Mouse (Mus musculus) cerebellum, postnatal 10 days (tissue): ENCODE results near the gene Ttll11.

ENCODE experiments used
- DNase-seq, 2 experiments: peaks; one replicate each; pipeline ENCODE4 v3.0.0; 2021; ENCODE audit warnings: mixed read lengths in 2 of 2

The Ttll11 gene

DNA sequence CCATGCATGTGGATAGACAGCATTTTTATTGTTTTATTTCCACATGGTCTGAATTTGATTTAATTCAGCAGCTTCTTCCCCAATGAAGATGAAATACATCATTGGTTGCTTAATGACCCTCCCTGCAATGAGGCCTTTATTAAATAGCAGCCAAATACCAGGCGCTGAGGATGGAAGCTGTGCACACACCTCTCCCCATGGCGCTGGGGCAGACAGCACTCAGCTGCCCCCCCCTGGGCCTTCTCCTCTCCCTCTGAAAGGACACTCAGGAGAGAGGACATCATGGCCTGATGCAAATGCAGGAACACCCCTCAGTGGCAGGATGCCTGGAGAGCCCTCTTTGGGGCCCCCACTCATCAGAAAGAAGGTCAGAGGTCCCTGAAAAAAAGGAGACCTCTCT, 16.4 kb downstream of the Ttll11 start:
- no peak for DNase-seq

DNA sequence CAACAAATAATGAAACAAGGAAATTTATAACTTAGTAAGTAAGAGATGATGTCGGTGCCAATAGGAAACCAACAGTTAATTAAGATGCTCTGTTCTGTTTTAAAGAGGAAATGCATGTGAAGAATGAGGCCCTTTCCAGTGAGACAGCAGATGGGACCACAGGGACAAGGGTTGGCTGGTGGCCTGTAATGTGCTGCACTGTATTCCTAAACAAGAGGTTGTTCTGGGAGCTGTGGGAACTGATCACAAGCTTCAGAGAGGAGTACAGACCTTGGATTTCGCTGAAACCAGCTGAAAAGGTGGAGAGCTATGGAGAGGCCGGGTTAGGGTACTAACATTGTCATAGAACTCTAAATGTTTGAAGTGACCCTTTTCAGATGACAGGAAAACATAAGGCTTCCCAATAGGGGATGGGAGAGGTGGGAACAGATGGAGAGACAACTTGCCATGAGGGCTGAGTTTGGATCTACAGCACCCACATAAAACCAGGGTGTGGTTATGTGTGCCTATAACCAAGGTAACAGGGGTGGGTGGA, 18.1 kb downstream of the Ttll11 start:
- peak in 1 of 2 experiments; percentile 36 for DNase-seq

DNA sequence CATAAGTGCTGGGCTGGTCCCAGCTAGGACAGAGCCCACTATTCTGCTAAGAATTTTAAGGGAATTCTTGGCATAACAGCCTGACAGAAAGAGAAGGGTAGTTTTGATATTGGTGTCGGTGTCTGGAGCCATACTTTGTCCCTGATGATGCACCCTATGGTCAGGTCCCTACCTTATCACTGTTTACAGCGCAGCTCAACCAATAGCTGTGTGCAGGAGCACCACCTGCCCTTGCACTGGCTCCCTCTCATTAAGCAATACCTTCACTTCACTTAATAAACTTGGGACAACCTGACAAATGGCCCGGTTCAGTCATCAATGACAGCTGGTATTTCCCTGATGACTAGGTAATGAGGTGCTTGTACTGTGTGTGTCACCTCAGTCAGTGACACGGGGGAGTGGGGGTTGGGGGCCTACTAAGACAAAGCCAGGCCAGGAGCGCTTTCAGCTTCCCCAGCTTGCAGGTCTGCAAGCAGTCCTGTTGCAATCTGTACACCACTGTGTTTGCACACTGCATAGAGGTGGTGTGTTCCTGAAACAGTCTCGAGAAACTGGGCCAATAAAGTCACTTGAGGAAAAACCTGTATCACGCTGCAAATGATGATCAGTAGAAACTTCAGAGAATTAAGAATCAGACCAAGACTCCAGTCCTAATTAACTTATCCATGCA, 22.1 kb downstream of the Ttll11 start:
- no peak for DNase-seq

DNA sequence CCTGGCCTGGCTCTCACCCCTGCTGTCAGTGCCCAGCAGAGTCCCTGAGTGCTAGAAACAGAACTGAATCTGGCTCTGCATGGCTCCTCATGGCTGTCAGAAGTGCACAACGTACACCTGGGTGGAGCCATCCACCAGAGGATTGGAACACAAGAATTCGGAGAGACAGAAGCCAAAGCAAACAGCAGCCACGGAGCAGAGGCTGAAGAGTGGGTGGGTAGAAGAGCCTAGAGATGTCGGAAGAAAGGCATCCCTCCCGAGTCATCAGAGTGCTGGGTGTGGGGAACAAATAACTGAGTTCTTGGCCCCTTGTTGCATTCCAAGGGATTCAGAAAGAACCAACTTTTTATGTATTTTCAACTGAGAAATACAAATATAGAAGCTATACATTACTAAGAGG, 24.5 kb downstream of the Ttll11 start:
- no peak for DNase-seq

DNA sequence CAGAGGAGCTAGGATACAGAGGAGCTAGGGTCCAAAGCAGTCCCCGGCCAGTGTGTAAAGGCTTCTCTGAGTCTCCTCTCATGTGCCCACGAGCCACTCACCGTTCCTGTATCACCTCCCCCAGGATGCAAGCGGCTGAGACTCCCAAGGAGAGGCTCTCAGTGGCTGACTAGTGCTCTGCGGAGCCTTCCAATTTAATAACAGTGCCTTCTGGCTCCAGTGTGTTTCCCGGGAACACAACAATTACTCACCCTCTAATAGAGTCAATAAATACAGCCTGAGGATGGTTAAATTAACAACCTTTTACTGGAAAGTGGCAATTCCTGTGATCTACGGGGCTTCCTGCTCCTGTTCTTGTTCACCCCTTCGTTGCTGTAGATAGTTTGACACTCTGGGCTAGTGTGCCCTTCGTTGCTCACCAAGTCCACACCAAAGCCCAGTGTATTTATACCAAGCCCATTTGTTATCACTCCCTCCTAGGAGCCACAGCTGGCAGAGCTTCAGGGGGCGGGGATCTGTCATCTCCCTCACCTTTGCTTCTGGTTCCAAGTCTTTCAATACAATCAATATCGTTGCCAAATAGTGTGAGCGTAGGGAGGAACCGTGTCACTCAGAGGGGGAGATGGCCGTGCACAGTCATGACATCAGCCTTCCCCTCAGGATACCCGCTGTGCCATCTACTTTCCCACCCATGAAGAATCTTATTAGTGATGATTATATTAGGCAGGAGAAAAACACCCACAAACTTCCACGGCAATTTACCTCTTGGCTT, 27.3 kb downstream of the Ttll11 start:
- DNase-seq = no peak

DNA sequence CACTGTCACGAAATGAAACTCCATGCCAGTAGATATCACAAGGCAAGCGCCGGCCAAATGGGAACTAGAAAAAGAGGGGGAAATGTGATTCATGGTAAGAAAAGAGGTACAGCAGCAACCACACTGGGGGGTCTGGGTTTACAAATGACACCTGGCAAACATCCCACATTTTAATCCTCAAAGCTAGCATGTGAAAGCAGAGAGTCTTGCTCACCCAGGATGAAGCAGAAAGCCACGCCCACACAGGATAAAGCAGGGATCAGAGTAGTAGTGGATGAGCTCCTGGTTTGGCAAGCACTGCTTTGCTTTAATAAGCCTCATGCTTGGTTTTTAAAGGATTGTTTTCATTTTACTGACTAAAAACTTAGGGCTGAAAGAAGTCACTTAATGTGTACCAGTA, 34.8 kb downstream of the Ttll11 start:
- no peak for DNase-seq

DNA sequence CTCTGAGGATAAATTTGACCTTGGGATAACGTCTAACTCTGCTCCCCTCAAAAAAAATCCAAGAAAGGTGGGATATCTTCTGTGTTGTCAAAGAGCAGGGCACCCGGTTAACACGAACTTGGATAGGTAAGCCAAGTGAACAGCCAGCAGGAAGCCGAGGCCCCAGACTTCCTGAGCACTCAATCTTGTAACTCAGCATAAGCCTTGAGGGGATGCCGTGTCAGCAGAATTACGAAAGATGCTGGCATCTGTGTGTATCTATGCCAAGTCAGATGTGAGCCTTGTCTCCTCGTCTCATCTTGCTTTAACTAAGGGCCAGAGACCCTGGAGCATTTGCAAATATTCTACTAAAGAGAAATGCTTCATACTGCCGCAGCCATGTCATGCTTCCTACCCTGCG, 36.8 kb downstream of the Ttll11 start:
- no peak for DNase-seq

DNA sequence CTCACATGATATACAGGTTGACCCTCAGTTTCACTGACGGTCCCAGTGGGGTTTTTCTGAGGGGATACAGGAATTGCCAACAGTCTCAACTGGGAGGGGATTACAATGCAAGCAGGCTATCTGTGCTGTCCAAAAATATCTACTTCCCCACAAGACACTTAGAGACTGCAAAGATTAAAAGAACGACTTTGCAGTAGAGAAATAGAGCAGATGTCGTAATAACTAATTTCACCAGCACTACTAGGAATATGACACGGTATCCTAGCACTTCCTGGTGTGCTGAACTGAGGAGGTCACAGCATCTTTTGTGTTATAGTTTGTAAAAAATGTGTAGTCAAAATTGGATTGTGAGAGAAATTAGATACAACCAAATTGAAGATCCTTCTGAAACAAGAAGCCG, 44.7 kb downstream of the Ttll11 start:
- no peak for DNase-seq

DNA sequence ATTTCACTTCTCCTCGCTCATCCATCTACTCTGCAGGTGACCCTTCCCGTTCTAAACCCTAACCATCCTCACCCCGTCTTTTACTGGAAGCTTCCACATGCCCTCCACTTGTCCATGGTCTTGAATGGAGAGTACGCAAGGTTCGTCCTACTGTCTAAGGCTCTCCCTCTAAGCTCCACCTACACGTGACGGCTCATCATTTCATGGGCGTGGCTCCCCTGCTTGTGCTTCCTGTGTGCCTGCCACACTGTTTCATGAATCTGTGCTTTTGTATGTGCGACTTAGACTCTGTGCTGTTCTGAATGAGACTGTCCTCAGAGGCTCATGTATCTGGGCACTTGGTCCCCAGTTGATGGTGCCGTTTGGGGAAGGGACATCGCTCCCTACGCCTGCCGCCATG, 46.6 kb downstream of the Ttll11 start:
- no peak for DNase-seq

DNA sequence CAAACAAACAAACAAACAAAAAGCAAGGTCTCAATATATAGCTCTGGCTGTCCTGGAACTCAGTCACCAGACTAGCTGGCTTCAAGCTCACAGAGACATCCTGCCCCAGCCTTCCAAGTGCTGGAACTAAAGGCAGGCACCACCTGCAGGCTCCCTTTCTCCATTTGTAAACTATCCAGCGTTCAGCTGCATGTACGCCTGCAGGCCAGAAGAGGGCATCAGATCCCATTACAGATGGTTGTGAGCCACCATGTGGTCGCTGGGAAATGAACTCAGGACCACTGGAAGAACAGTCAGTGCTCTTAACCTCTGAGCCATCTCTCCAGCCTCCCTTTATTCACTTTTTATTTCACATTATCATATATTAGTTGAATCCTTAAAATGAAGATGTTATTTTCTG, 48.1 kb downstream of the Ttll11 start:
- DNase-seq = peak; percentile 22 to 28

DNA sequence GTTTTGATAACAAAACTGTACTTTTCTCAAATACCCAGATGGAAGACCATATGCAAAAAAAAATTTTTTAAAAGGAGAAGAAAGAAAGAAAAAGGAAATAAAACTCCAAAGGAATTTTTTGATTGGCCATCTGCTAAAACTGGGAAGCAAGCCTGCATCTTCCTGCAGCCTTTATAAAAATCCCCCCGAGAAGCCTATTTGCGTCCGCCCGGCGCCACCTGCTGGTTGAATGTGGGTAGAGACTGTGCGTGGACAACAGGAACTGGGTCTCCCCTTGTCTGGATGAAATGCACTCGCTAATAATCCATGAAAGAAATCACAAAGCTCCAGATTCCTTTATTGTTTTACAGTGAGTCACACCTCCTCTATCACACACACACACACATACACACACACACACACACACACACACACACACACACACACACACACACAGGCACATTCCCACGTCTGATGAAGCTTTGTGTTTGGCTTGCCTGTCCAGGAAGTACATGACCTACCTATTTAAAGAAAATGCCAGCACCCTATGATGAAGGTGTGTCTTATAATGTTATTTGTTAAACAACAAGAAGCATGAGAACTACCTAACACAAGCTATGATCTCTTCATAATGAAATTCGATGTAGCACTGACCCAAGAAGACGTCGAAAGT, 49.1 kb downstream of the Ttll11 start:
- peak; percentile 95 to 97 for DNase-seq

DNA sequence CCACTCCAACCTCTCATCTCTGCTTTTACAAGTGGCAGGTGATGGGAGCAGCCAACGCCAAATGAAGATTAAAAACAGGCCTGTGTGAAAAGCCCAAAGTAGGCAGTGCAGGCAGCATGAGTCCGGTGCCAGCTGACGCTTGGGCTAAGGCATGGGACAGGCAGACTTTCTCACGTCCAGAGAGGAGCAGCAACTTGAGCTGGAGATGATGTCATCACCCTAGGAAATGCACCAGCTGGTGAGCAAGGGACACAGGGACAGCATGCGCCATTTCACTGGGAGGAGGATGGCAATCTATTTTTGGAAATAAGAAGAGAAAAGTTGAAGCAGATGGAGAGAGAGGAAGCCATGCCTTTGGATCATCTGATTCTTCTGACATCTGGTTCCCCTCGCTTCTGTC, 51.6 kb downstream of the Ttll11 start:
- DNase-seq = peak; percentile 40 to 58

DNA sequence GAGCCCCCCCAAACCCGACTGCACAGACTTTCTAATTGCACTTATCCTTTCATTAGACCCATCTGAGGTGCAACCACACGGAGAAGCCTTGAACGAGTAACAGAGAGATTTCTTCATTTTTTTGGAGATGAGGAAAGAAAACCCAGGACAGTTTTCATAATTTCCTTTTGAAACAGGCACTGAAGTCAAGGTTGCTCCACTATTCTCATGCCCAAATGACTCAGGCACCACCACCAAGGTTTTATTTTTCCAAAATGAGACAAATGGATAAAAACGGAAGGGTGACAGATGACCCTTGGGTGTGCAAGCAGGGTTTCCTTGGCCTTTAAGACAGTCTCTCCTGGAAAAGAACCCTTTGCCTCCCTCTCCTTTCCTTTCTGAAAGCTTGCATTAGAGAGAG, 54.8 kb downstream of the Ttll11 start:
- no peak for DNase-seq

DNA sequence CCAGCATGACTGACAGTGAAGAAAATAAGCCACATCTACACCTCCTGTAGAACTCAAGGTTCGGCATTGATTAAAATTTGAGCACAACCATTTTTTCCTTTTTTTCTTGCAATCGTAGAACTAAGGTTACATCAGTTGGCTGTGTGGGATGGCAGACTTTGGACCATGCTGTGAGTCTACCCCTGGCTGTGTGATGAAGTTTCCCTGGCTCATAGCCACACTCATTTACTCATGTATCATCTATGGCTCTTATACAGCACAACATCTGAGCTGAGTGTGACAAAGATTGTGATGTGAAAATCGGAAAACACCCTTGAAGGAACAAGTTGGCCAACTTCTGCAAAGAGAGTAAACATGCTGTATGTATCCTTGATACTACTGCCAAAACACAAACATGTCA, 56.8 kb downstream of the Ttll11 start:
- DNase-seq = no peak

DNA sequence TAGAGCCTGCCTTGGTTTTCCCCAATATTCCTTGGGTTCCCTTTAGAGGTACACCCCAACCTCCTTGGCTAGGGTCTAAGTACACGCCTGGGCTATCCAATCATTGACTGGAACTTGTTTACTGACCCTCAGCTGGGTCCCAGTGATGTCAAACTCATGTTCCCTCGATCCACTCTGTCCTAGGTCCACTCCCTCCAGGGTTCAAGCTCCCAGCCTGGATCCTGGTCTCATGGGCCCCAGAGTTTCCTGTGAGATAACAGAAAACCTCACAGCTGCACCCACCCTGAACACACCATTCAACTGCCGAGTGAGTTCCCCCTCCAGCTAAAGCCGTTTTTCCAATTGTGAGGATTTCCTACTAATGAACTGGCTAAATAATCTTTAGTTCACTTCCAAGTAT, 67.6 kb downstream of the Ttll11 start:
- no peak for DNase-seq

DNA sequence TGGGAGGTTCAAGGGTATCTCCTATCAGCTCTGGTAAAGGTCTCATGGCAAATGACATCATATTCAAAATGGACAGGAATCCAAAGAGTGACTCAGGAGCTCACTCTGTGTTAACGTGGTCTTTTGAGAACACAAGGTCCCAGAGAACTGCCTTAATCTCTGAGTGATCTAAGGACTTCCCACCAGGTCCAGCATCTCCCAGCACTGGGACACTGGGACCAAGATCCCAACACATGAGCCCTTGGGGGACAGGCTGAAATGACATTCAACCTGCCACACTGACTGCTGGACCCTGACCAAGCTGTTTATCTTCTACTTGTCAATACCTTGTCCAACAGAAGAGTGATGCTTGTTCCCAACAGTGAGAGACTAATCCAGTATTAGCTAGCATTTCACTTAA, 68.0 kb downstream of the Ttll11 start:
- no peak for DNase-seq

DNA sequence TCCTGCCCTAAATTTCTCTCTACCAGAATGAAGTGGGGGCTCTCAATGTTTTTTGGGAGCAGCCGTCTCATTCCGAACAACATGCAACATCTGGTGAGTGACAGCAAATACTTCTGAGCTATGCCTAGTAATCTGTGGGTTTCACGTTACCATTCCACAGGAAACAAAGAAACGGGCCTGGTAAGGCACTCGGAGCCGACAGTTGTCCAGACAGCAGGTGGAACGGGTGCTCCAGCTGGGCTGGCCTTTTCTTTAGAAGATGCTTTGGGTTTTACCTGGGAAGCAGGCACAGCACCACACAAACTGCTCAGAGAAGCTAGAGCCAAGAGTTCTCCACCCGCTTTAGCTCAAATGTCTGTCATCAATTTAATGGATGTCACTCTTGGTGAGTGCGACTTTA, 69.0 kb downstream of the Ttll11 start:
- DNase-seq = no peak

DNA sequence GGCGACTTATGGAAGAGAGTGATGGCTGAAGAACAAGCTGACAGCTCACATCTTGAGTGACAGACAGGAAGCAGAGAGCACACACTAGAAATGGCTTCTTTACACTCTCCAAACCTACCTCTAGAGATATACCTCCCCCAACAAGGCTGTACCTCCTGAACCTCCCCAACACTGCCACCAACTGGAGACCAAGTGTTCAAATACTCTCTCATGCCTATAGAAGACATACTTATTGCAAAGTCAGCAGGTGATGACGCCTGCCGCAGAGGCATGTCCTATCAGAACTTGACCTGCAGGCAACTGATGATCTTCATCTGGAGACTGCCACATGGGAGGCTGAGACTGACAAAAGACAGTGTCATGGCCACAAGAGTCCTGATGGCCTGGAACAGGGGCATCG, 70.4 kb downstream of the Ttll11 start:
- no peak for DNase-seq

DNA sequence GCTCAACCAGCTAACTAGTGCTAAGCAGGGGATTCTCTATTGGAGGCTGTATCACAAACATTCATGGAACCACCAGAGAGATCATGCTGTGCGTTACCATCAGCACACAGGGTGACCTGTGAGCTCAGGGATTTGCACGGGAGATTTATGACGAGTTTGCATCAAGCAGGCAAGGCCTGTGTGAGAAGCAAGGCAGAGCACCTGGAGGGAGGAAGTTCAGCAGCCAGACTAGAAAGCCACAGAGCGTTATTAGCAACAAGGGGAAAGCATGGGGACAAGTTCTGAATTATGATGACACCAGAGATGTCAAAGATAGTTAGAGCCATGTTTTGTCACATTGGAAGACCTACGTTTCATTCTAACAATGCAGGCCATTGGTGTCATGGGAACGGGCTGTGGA, 72.1 kb downstream of the Ttll11 start:
- DNase-seq = no peak

DNA sequence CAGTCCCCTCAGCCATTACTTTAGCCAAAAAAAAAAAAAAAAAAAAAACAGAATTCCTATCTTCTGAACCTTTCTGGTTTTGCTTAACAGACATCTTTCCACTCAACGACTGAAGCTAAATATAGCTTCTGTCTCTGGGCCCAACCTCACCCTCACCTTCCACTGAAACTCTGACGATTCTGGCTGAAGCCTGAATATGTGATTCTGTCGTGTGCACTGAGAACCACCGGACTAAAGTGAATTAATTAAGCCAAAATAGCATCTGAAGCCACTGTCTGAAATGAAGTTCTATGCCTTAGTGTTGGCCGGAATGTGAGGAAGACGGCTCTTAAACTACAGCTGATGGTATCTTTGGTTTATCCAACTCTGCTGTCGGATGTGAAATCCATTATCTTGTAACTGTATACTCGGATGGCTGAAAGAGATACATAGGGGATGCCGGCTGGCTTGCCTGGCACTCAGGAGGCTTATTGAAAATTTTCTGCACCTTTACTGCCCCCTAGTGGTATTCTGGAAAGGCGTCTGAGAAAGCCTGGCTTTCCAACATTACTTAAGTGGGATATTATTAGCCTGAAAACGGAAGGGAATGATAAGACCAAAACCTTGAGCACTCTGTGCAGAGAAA, 73.4 kb downstream of the Ttll11 start:
- peak; percentile 87 to 93 for DNase-seq

DNA sequence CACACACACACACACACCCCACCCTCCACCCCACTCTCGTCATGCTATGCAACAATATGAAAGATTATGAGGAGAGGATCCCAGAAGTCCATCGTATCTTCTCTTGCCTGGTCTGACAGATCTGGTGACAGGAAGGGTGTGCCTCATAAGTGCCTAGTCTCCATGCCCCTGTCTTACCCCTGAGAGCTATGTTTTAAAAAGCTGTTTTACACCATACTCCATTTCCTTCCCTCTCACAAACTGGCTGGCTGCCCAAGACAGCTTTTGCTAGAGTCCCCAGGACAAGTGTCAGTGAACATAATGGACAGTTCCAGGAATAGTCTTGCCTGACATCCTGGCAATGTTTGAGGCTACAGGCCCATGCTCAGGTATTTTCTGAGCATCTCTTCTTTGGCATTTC, 78.9 kb downstream of the Ttll11 start:
- peak in 1 of 2 experiments; percentile 33 for DNase-seq

DNA sequence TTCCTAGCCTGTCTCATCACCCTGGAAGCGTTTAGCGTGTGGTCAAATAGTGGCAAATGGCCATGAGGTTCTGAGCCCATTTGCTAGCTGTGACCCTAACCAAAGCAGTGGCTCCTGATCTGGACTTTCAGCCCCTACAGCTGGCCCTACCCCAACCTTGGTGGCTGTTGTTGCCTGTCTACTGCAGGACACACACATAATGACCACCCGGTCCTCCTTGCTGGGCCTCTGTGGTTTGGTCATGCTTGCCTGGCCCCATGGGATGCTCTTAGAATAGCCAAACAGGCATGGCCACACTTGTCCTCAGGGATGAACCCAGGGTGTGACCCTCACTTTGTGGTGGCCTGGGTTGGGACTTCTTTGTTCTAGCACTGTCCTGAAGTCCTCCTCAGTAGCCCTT, 80.0 kb downstream of the Ttll11 start:
- no peak for DNase-seq

DNA sequence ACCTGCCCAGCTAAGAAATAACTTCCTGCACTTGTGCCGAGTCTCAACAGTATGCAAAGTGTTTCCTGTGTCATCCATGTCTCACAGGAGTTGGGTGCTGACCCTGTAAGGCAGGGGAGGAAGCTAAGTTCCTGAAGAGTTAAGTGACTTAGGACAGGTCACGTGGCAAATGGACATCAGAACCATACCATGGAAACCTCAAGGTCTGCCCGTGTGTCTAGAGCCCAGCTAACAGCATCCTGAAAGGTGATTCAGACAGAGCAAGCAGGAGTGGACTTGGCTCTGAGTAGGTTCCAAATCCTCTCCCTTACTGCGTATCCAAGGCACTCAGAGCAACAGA, 80.6 kb downstream of the Ttll11 start:
- DNase-seq = no peak
